Mouse (Mus musculus) common myeloid progenitor, adult 5-6 weeks (primary cell): Measurements from ENCODE around the gene Lrrc38. TPM values are rescaled to one million over a fixed set of nuclear protein-coding genes. Genes with fewer than 3 reads are reported as not detected.

Source experiments
- ATAC-seq: replicated peaks from 2 replicates; pipeline ENCODE4 v1.8.0; 2016; ENCODE audit warnings: low read depth, mild to moderate bottlenecking, moderate TSS enrichment, inconsistent platforms; ENCODE audit not compliant: poor library complexity, severe bottlenecking
- total RNA-seq: library from RNA; stranded (forward); fragments of 200-1000, 187-1606 nt; gene quantifications from 2 replicates; pipeline ENCODE4 v1.2.3, GENCODE M21; 2017

Gene Lrrc38
- total RNA-seq, 1 experiment from 2014 or later = not detected

GRCm38 (mm10) chr4:143350047-143351015 lies 774 bp downstream of the Lrrc38 start:
- ATAC-seq = no peak

- ATAC-seq = no peak
These were observed 2.7 kb downstream of the Lrrc38 start for GRCm38 (mm10) chr4:143352301-143352700.

GRCm38 (mm10) chr4:143361520-143361919 lies 12.0 kb downstream of the Lrrc38 start:
- peak; percentile 34; the same call in 1 of the 2 replicates for ATAC-seq

- ATAC-seq = no peak
These were observed 17.0 kb downstream of the Lrrc38 start for GRCm38 (mm10) chr4:143366415-143367041.

- no peak for ATAC-seq
These were observed 29.9 kb downstream of the Lrrc38 start for GRCm38 (mm10) chr4:143379480-143379879.

GRCm38 (mm10) chr4:143379931-143380715 lies 30.6 kb downstream of the Lrrc38 start:
- ATAC-seq = no peak

GRCm38 (mm10) chr4:143380716-143381004 lies 31.1 kb downstream of the Lrrc38 start:
- ATAC-seq = peak; percentile 71

GRCm38 (mm10) chr4:143382163-143382562 lies 32.6 kb downstream of the Lrrc38 start:
- no peak for ATAC-seq

GRCm38 (mm10) chr4:143383646-143384045 lies 34.1 kb downstream of the Lrrc38 start:
- no peak for ATAC-seq

GRCm38 (mm10) chr4:143388955-143389702 lies 39.6 kb downstream of the Lrrc38 start:
- peak; percentile 98 for ATAC-seq

GRCm38 (mm10) chr4:143394181-143394580 lies 44.6 kb downstream of the Lrrc38 start, which contains the start of gene Pramel1:
Gene Pramel1, plus strand, starts transcription at chr4:143394428.
- ATAC-seq = no peak

GRCm38 (mm10) chr4:143411566-143412218 lies 62.1 kb downstream of the Lrrc38 start:
- ATAC-seq = 0 out of 2 replicates have a peak, but pooled peaks have one; percentile 3

- peak; percentile 95 for ATAC-seq
These were observed 62.9 kb downstream of the Lrrc38 start, which contains the start of gene Pramef8 for GRCm38 (mm10) chr4:143412219-143413092. Gene Pramef8, plus strand, starts transcription at chr4:143412426.

GRCm38 (mm10) chr4:143413621-143414020 lies 64.1 kb downstream of the Lrrc38 start:
- ATAC-seq = no peak

- no peak for ATAC-seq
These were observed 64.6 kb downstream of the Lrrc38 start for GRCm38 (mm10) chr4:143414121-143414520.
